Mouse (Mus musculus) adrenal gland, adult 2 months (tissue): ENCODE results near the gene Nol6. TPM values are rescaled to one million over a fixed set of nuclear protein-coding genes. Genes with fewer than 3 reads are reported as not detected.

ENCODE experiments used
- DNase-seq: peaks from one replicate; pipeline ENCODE4 v3.0.0; 2021
- long read RNA-seq: library from polyadenylated mRNA; stranded (forward); transcript quantifications from one replicate; pipeline ENCODE4 v2.0.0, GENCODE M21; 2021
- polyA plus RNA-seq: library from polyadenylated mRNA; depleted of rRNA; stranded (reverse); fragments of >200 nt; gene quantifications from 2 replicates; pipeline ENCODE4 v1.2.3, GENCODE M21; 2012; rRNA removed
- total RNA-seq, 2 experiments: library from RNA; stranded (reverse); gene quantifications; 2 replicates each; pipeline ENCODE4 v1.2.3; 2021

Gene Nol6
- total RNA-seq (10 to 100 TPM; 58.1 to 59.3 TPM), polyA plus RNA-seq (66.5 and 89.8 TPM in 2 replicates)
- long read RNA-seq, full-length matches to known transcripts: 23 of 39 reads
- long read RNA-seq, partial matches to known transcripts: 8 of 39 reads
- long read RNA-seq, other reads (novel, unspliced or antisense): 8 of 39 reads

- DNase-seq: peak; percentile 99
These were observed at the start of gene Nol6 for GRCm38 (mm10) chr4:41124180-41124951. Nol6 (minus strand) TSS chr4:41124455.

GRCm38 (mm10) chr4:41170970-41171369 is 46.7 kb upstream of the Nol6 start:
- no peak for DNase-seq

- peak; percentile 62 for DNase-seq
These were observed 41.6 kb upstream of the Nol6 start for GRCm38 (mm10) chr4:41165693-41166475.

GRCm38 (mm10) chr4:41164974-41165373 is 40.7 kb upstream of the Nol6 start:
- DNase-seq: no peak

GRCm38 (mm10) chr4:41161232-41161631 is 37.0 kb upstream of the Nol6 start:
- DNase-seq: no peak

GRCm38 (mm10) chr4:41158251-41158650 is 34.0 kb upstream of the Nol6 start:
- DNase-seq: no peak

- DNase-seq: no peak
These were observed 32.7 kb upstream of the Nol6 start for GRCm38 (mm10) chr4:41156961-41157360.

GRCm38 (mm10) chr4:41153146-41153545 is 28.9 kb upstream of the Nol6 start:
- DNase-seq: peak; percentile 77

GRCm38 (mm10) chr4:41151186-41151585 is 26.9 kb upstream of the Nol6 start:
- DNase-seq: no peak

- no peak for DNase-seq
These were observed 25.6 kb upstream of the Nol6 start for GRCm38 (mm10) chr4:41149891-41150290.

- DNase-seq: no peak
These were observed 18.3 kb upstream of the Nol6 start for GRCm38 (mm10) chr4:41142601-41143000.

- peak; percentile 44 for DNase-seq
These were observed 16.1 kb upstream of the Nol6 start for GRCm38 (mm10) chr4:41140174-41140875.

- peak; percentile 16 for DNase-seq
These were observed 12.6 kb upstream of the Nol6 start for GRCm38 (mm10) chr4:41136811-41137210.

GRCm38 (mm10) chr4:41136454-41136805 is 12.2 kb upstream of the Nol6 start:
- DNase-seq: peak; percentile 74

GRCm38 (mm10) chr4:41135711-41136453 is 11.6 kb upstream of the Nol6 start, which contains the start of gene Ube2r2:
Ube2r2 (plus strand) TSS chr4:41135743.
- peak; percentile 87 for DNase-seq

GRCm38 (mm10) chr4:41134935-41135710 is 10.9 kb upstream of the Nol6 start:
- DNase-seq: peak; percentile 89

GRCm38 (mm10) chr4:41133529-41134291 is 9.5 kb upstream of the Nol6 start:
- DNase-seq: no peak

- no peak for DNase-seq
These were observed 8.2 kb upstream of the Nol6 start for GRCm38 (mm10) chr4:41132471-41132870.

GRCm38 (mm10) chr4:41129836-41130235 is 5.6 kb upstream of the Nol6 start:
- no peak for DNase-seq

- peak; percentile 67 for DNase-seq
These were observed 5.2 kb upstream of the Nol6 start for GRCm38 (mm10) chr4:41129406-41129805.
